Mouse (Mus musculus): Measurements from ENCODE around the gene Galnt11.

The Galnt11 gene

DNA sequence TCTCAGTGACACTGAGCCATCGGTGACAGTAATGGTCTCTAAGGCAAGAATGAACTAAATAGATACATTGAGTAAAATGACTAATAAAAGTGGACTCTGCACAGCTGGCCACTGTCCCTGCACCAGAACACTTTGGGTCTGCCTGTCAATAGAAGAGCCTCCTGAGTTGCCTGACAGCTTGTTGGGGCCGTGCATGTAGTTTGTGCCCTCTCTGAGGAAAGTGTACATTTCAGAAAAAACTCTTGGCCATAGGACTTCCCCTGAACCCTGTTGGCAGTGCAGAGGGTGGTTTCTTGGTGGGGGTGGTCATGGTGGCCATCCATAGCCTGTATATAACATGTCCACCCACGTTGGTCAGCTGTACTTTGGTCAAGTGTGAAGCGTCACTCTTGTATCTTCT is 32.8 kb downstream of the Galnt11 start:
- no peak for DNase-seq (ENCODE audit: low spot score)

DNA sequence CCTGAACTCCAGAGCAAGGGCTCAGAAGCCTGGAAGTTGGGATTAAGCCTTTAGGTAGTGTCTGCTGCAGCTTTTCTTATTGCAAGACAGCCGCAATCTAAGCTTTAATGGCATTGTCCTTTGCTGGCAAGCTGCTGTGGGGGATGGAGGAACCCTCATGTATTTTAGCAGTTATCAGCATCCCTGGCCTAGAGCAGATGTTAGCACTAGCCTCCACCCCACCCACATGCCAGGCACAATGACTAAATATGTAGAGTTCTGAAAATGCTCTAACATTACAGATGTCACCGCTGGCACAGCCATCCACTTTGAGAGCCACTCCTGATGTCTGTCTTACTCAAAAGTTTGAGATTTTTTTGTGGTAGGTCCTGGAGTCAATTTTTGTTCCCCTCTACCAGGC is 35.0 kb downstream of the Galnt11 start:
- no peak for DNase-seq (ENCODE audit: low spot score)

DNA sequence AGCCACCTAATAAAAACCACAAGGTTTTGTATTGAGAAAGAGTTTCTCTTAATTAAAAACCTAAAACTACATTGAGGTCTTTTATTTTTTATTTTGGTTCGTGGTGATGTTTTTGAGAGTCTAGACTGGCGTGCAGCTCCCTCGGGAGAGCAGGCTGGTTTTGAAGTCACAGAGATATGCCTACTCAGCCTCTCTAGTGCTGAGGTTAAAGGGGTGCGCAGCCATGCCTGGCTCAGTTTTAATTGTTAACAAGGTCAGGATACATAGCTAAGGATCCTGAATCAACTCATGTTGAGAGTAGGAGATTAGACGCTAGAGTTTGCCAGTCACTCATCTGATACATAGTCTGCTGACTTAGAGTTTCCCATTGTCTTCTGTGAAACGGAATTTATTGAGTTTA is 39.7 kb downstream of the Galnt11 start:
- DNase-seq (ENCODE audit: low spot score) = no peak

DNA sequence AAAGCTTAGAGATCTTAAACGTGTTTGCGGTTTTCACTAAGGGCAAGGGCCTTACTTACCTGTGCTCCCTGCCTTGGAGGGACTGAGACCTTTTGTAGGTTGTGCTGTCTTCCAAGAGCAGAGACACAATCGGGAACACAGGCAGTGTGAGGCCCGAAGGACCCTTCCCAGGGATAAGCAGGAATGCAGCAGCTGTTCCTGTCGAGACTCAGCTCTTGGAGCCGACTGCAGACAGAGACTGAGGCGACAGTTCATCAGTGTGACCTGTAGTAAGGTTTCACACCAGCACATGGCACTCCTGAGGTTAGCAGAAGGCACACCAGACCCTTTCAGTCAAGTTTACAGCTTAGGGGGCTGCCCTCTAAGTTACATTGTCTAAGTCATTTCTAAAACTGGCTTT is 40.6 kb downstream of the Galnt11 start:
- no peak for DNase-seq (ENCODE audit: low spot score)

DNA sequence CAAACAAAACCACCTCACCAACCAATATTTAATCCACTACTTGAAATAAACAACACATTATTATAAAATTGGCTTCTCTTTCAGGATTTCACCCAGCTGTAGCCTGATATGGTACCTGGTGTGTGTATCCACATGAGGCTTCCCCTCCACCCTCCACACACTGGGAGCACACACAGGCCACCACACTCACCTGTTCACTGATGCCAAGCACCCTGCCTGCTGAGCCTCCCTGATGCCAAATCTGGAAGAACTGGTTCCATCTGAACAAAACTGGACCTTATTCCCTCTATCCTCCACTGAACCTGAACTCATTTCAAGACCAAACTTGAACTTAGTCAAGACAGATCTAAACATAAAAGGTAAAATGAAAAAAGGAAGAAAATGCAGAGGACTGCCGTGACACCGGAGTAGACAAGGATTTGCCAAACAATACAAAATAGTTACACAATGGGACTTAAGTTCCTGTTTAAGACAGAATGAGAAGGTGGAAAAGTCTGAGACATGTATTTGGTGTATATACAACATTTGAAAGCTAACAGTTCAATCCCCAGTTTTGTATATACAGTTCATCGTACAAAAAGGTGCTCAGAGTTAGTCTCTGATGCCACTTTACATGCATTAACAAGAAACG is 46.7 kb downstream of the Galnt11 start:
- DNase-seq (ENCODE audit: low spot score) = no peak

DNA sequence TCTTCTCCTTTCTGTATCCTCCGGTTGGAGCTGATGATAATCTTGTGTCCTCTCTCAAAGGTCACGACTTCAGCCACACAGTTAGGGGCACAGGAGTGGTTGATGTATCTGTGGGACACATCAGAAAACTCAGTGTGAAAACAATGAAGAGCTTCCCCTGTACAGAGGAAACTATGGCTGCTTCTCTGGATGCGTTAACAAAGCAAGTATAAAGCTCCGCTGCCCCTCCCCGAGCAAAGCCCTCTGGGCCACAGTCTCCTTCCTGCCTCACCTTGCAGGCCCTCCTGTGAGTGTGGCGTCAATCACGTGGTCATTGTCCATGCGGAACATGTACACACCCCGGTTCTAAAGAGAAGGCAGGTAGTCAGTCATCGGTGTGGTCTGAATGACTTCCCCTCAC is 53.9 kb downstream of the Galnt11 start:
- DNase-seq (ENCODE audit: low spot score) = no peak

DNA sequence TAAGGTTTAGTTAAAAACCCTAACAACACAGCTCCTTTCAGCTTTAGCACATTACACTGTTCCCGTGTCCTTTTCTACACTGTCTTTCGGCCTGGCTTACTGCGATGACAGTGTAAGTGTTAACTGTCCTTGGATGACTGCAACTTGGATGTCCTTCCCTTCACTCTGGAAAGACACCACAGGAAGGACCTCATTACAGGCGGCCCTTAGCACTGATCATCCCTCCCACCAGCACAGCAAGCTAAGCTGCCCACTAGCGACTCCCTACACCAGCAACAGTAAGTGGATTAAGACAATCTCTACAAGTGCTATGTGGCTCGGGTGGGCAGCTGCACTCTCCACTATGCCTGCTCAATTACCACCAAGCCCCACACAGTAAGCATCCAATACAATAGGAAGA is 54.7 kb downstream of the Galnt11 start:
- no peak for DNase-seq (ENCODE audit: low spot score)

DNA sequence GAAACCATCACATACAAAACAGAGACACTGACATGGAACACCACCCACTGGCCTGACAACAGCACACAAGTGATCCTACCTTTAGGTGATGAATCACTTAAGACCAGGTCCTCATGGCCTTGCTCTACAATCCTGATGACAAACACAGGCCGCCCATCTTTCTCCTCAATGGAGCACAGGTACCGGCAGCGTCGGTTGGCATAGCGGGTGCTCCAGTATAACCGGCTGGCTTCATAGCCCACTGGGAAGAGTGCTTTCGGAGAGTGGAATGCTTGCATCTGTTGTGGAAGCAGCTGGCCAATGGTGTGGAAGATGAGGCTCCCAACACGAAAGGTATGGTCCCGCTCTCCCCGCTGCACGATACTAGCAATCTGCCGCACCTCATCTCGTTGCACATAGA is 62.3 kb downstream of the Galnt11 start:
- no peak for DNase-seq (ENCODE audit: low spot score)

DNA sequence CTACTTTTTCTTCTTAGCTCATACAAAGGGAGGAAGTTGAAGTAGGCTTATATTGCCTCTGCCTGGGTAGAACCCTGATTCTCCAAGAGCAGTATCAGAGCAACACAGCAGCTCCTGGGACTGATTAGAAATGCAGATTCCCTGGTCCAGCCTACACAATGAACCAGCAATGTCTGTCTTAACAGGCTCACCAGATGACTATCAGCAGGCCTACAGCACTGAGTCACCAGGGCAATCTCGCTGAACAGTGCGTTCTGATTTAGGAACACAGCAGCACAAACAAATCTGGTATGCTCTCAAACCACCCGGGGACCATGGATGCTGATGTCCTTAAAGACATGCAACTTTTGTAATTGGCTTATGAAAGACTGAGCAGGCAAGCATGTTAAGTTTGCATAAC is 75.1 kb downstream of the Galnt11 start:
- no peak for DNase-seq (ENCODE audit: low spot score)

DNA sequence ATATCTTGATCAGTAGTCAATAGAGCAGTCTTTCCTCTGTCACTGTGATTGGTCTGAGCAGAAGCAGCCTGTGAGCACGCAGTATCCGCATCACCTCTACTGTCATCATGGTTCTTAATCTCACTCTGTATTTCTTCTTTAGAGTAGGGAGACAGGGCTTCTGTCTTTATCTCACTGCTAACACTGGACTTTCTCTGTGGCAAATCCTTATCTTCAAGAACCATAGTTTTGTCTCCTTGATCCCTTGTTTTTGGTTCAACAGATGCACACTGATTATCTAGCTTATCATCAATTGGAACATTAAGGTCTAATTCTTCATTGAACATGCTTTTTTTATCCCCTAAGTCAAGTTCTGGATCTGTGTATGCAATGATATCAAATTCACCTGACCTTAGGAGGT is 88.5 kb downstream of the Galnt11 start:
- no peak for DNase-seq (ENCODE audit: low spot score)

DNA sequence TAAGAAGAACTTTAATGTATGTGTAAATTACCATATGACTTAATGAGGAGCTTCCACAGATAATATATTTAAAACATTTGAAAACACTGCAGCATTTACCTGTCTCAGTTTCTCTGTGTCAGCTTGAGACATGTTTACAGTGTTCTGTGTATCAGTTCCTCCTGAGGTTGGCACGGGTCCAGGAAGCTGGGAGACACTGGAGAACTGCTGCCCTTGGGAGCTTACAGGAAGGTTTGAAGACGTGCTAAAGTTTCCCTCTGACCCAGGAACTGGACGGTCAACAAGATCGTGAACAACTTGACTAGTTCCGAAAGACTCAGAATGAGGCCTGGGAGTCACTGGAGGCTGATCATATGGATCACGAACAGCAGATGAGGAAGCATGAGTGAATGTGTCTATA is 92.2 kb downstream of the Galnt11 start:
- DNase-seq (ENCODE audit: low spot score) = no peak

Data from retina, embryonic 14.5 days (tissue).